Mouse (Mus musculus) heart, embryonic 11.5 days (tissue): ENCODE results near the gene Rnd2. TPM values are rescaled to one million over a fixed set of nuclear protein-coding genes. Genes with fewer than 3 reads are reported as not detected.
A peak's percentile ranks its signal among the peaks of the same experiment; 100 is the strongest.
"Not testable (repeated sequence)": the region's sequence is repeated elsewhere in the genome, so short reads cannot be mapped to it uniquely, and the experiment has no call there.

Experiments
- ATAC-seq: fragments of 200-750 bp; cut with Nextera tagmentation; replicated peaks from 2 replicates; pipeline ENCODE4 v1.8.0; 2017; ENCODE audit warnings: moderate library complexity; ENCODE audit not compliant: insufficient number of reproducible peaks, low FRiP score, low TSS enrichment
- H3K27ac ChIP-seq: fragments of 300-500 bp; sonication (generic); 2 replicates; pipeline ENCODE4 v1.5.1; 2014; ENCODE audit warnings: mild to moderate bottlenecking, low read depth, low read length
- H3K27me3 ChIP-seq: fragments of 300-500 bp; sonication (generic); 2 replicates; pipeline ENCODE4 v1.6.1; 2014; ENCODE audit warnings: mild to moderate bottlenecking, low read length, mixed read lengths; ENCODE audit not compliant: control insufficient read depth, insufficient read depth
- H3K36me3 ChIP-seq: fragments of 300-500 bp; sonication (generic); 2 replicates; pipeline ENCODE4 v1.6.1; 2014; ENCODE audit warnings: mild to moderate bottlenecking, low read length, moderate library complexity, mixed read lengths; ENCODE audit not compliant: control insufficient read depth, insufficient read depth
- H3K4me1 ChIP-seq: fragments of 300-500 bp; sonication (generic); 2 replicates; pipeline ENCODE4 v1.6.1; 2014; ENCODE audit warnings: low read length; ENCODE audit not compliant: control insufficient read depth, insufficient read depth
- H3K4me2 ChIP-seq: fragments of 300-500 bp; sonication (generic); 2 replicates; pipeline ENCODE4 v1.6.1; 2014; ENCODE audit warnings: mild to moderate bottlenecking, moderate library complexity
- H3K4me3 ChIP-seq: fragments of 300-500 bp; sonication (generic); 2 replicates; pipeline ENCODE4 v1.5.1; 2014; ENCODE audit warnings: low read depth, low read length
- H3K9ac ChIP-seq: fragments of 300-500 bp; sonication (generic); 2 replicates; pipeline ENCODE4 v1.6.1; 2014; ENCODE audit warnings: mild to moderate bottlenecking, low read depth, low read length, moderate library complexity
- H3K9me3 ChIP-seq: fragments of 300-500 bp; sonication (generic); replicated peaks from 2 replicates; pipeline ENCODE4 v1.6.1; 2016; ENCODE audit warnings: low read length; ENCODE audit not compliant: control insufficient read depth
- WGBS: fragments of 180-500 bp; shearing (Covaris S2); extraction: QIAGEN DNeasy Blood & Tissue Kit; methylation state at CpG from one replicate; pipeline ENCODE4 v1.1.7; 2014; ENCODE audit not compliant: insufficient replicate concordance; 5-methylcytosine and 5-hydroxymethylcytosine counted together
- polyA plus RNA-seq: library from polyadenylated mRNA; unstranded; fragments of >200 nt; fragmentation: Nextera tagmentation; extraction: Ambion mirVana; gene quantifications from 2 replicates; pipeline ENCODE4 v1.2.1, GENCODE M21; 2014

Rnd2 gene
- polyA plus RNA-seq, 1 experiment from 2014 or later: 22.3 TPM

DNA sequence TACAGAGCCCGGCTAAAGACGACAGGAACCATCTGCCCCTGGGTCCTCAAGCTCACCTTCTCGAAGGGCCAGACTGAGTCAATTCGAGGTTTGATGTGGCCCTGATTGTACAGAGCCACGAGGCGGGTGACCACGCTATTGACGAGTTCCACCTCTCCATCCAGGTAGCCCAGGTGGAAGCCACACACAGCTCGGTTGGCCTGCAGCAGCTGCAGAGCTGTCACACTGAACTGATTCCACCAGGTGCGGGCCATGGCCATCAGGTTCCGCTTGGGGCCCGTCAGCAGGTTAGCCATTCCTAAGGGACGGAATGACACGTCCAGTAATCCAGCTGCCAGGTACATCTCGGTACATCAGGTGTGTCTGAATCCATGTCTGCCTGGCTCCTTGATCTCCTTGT is 4.5 kb upstream of the Rnd2 start:
- 79% methylated on average over 15 of the region's 15 CpGs for WGBS
- Histone ChIP-seq H3K9me3 (no peaks in the 10 kb centered on the region), H3K4me3 (no peak overlapping the region), H3K36me3 (0 out of 2 replicates have a peak, but pooled peaks cover 6% of the 10 kb centered on the region), H3K27me3 (no peaks in the 10 kb centered on the region), H3K27ac (no peak overlapping the region), H3K4me1 (peaks cover 29% of the 10 kb centered on the region), H3K4me2 (no peak overlapping the region), H3K9ac (no peak overlapping the region)
- ATAC-seq: no peak

- H3K9ac ChIP-seq: no peak overlapping the region
- H3K4me3 ChIP-seq: no peak overlapping the region
- H3K9me3 ChIP-seq: no peaks in the 10 kb centered on the region
- WGBS: 85% methylated on average over 14 of the region's 14 CpGs
- H3K4me1 ChIP-seq: peaks cover 29% of the 10 kb centered on the region
- no peaks in the 10 kb centered on the region for H3K27me3 ChIP-seq
- no peak overlapping the region for H3K4me2 ChIP-seq
- H3K27ac ChIP-seq: no peak overlapping the region
- ATAC-seq: no peak
- 0 out of 2 replicates have a peak, but pooled peaks cover 6% of the 10 kb centered on the region for H3K36me3 ChIP-seq
These were observed 2.7 kb upstream of the Rnd2 start for GRCm38 (mm10) chr11:101462141-101462540.

- no peak overlapping the region for H3K27ac ChIP-seq
- no peak for ATAC-seq
- H3K4me2 ChIP-seq: no peak overlapping the region
- 45% methylated on average over 13 of the region's 13 CpGs for whole genome bisulfite sequencing
- no peak overlapping the region for H3K4me3 ChIP-seq
- peaks cover 29% of the 10 kb centered on the region for H3K4me1 ChIP-seq
- 0 out of 2 replicates have a peak overlapping the region, but pooled peaks have one; percentile 40 for H3K9ac ChIP-seq
- H3K27me3 ChIP-seq: no peaks in the 10 kb centered on the region
- no peaks in the 10 kb centered on the region for H3K9me3 ChIP-seq
- H3K36me3 ChIP-seq: 0 out of 2 replicates have a peak, but pooled peaks cover 6% of the 10 kb centered on the region
These were observed 2.0 kb upstream of the Rnd2 start for GRCm38 (mm10) chr11:101462583-101463440.

GRCm38 (mm10) chr11:101465101-101465868 is 486 bp downstream of the Rnd2 start:
- peak overlapping the region; percentile 97 for H3K4me2 ChIP-seq
- H3K27me3 ChIP-seq: no peaks in the 10 kb centered on the region
- H3K27ac ChIP-seq: peak overlapping the region; percentile 81
- H3K4me3 ChIP-seq: peak overlapping the region; percentile 61
- H3K4me1 ChIP-seq: peaks cover 34% of the 10 kb centered on the region
- peak overlapping the region; percentile 84 for H3K9ac ChIP-seq
- under 1% methylated on average over 51 of the region's 51 CpGs for WGBS
- no peaks in the 10 kb centered on the region for H3K9me3 ChIP-seq
- 0 out of 2 replicates have a peak, but pooled peaks cover 4% of the 10 kb centered on the region for H3K36me3 ChIP-seq
- ATAC-seq: peak; percentile 46

- Histone ChIP-seq H3K36me3 (0 out of 2 replicates have a peak, but pooled peaks cover 2% of the 10 kb centered on the region), H3K4me1 (peaks cover 34% of the 10 kb centered on the region), H3K4me2 (peak within 1 kb of the TSS; percentile 98), H3K27me3 (no peaks in the 10 kb centered on the region), H3K9ac (peak within 1 kb of the TSS; percentile 84), H3K4me3 (peak within 1 kb of the TSS; percentile 61), H3K9me3 (no peaks in the 10 kb centered on the region), H3K27ac (peak within 1 kb of the TSS; percentile 81)
- ATAC-seq: peak; percentile 58
- 1% methylated on average over 58 of the region's 60 CpGs for WGBS
These were observed 1.2 kb downstream of the Rnd2 start, which contains the start of gene Vat1 for GRCm38 (mm10) chr11:101465869-101466551. Gene Vat1 (minus strand): TSS chr11:101466230.

DNA sequence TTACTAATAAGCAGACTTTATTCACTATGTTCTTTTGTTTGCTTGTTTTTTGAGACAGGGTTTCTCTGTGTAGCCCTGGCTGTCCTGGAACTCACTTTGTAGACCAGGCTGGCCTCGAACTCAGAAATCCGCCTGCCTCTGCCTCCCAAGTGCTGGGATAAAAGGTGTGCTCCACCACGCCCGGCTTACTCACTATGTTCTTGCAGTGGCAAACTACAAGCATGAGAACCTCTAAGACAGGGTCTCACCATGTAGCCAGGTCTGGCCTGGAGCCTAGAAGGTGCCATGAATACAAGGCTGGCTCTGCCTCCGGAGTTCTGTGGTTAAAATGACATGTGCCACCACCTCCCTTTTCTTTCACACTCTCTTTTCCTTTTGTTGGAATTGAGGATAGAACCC is 1.8 kb downstream of the Rnd2 start:
- not testable (repeated sequence) for H3K9ac ChIP-seq, H3K27me3 ChIP-seq, H3K36me3 ChIP-seq, ATAC-seq, H3K27ac ChIP-seq, H3K9me3 ChIP-seq
- Histone ChIP-seq H3K4me3 (peak overlapping the region; percentile 61), H3K4me2 (peak overlapping the region; percentile 97), H3K4me1 (peaks cover 34% of the 10 kb centered on the region)
- 58% methylated on average over 5 of the region's 5 CpGs for WGBS

GRCm38 (mm10) chr11:101467477-101468262 is 2.9 kb downstream of the Rnd2 start:
- peak; percentile 75 for ATAC-seq
- H3K4me2 ChIP-seq: peak overlapping the region; percentile 98
- H3K4me3 ChIP-seq: peak overlapping the region; percentile 68
- under 1% methylated on average over 41 of the region's 54 CpGs for WGBS
- H3K9ac ChIP-seq: peak overlapping the region; percentile 83
- peaks cover 40% of the 10 kb centered on the region for H3K4me1 ChIP-seq
- H3K27ac ChIP-seq: peak overlapping the region; percentile 57
- H3K9me3 ChIP-seq: no peaks in the 10 kb centered on the region
- no peaks in the 10 kb centered on the region for H3K36me3 ChIP-seq
- no peaks in the 10 kb centered on the region for H3K27me3 ChIP-seq
